Comparison of ENCODE assay signal across 13 mouse cellular contexts in the genomic region with DNA sequence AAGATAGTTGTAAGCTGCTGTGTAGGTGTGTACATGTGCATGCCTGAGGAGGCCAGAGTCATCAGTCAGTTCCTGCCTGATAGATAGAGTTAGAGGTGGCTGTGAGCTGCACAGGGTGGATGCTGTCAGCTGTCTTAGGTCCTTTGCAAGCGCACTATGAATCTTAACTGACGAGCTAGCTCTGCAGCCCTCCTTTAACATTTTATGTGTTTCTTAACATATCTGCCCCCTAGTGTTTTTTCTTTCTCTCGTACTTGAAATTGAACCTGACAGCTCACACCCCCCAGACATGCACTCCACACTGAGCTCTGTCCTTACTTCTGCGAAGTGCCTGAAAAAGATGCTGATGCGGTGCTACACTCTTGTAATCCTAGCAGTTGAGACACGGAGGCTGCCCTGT. TPM values are rescaled to one million over a fixed set of nuclear protein-coding genes. Genes with fewer than 3 reads are reported as not detected.
DNase-seq lines count a peak whose midpoint lies in the region; ATAC-seq and TF ChIP-seq lines count a peak whose summit lies in the region.
"Had no signal": no experiment of that assay in that cellular context is flagged by ENCODE, and none has a peak within 500 bp of the region (broad histone marks: within the 10 kb centered on the region; RNA-seq: fewer than 3 reads in every experiment).

No protein-coding gene starts in this region.

- H3K27me3 ChIP-seq in kidney, postnatal 0 days (ENCODE audit: insufficient read depth, low read length): no peaks in the 10 kb centered on the region

- H3K4me2 ChIP-seq in kidney, postnatal 0 days (ENCODE audit: low read length): no peak overlapping the region

- WGBS in kidney, postnatal 0 days: 29% methylated on average over 6 of the region's 6 CpGs

- peak; percentile 51 for DNase-seq in cerebellum, adult 9-10 months
- no peak for DNase-seq in cerebellum, postnatal 14 days
- peak; percentile 57 for DNase-seq in kidney, postnatal 0 days (ENCODE audit: low spot score)
- no peak for DNase-seq in kidney, adult 8-10 months
- no peak for DNase-seq in kidney, postnatal 14 days
- DNase-seq in adrenal gland, postnatal 25 days: no peak
- DNase-seq: cerebellum, postnatal 10 days; gastrocnemius, postnatal 14 days; heart, postnatal 14 days; kidney, postnatal 10 days; lung, adult 2 months had no signal

- no peaks in the 10 kb centered on the region for H3K9me3 ChIP-seq in kidney, postnatal 0 days (replicated peaks; ENCODE audit: low read length)

- peak; percentile 24 for TF ChIP-seq CTCF in kidney, postnatal 0 days (IDR thresholded peaks at IDR 0.05; ENCODE audit: low read depth)

- H3K4me3 ChIP-seq in kidney, postnatal 0 days (replicated peaks; ENCODE audit: low read depth, low read length): no peak overlapping the region

- no peak overlapping the region for H3K27ac ChIP-seq in kidney, postnatal 0 days

- no peak for ATAC-seq in kidney, postnatal 0 days (replicated peaks; ENCODE audit: low FRiP score, low read depth)
- ATAC-seq in CD4-positive, CD25-positive, alpha-beta regulatory T cell, adult 4 months: peak; percentile 6
- 0 out of 2 replicates have a peak, but pooled peaks have one; percentile 15 for ATAC-seq in megakaryocyte-erythroid progenitor cell, adult 5-6 weeks (replicated peaks; ENCODE audit: low FRiP score, low TSS enrichment, poor library complexity, severe bottlenecking)

- H3K4me1 ChIP-seq in kidney, postnatal 0 days (replicated peaks; ENCODE audit: insufficient read depth, low read length): no peaks in the 10 kb centered on the region; the same call in 1 of the 2 replicates

- no peak overlapping the region for H3K9ac ChIP-seq in kidney, postnatal 0 days (ENCODE audit: low read depth, low read length)

- H3K36me3 ChIP-seq in kidney, postnatal 0 days (ENCODE audit: insufficient read depth, low read length): no peaks in the 10 kb centered on the region

RNA-seq across cellular contexts. Expression of a gene that starts 18.6 kb away (rescaled TPM):
- 8.8 and 9.8 TPM in 2 replicates for polyA plus RNA-seq in kidney, postnatal 0 days (2015; fragmentation: Nextera tagmentation; extraction: Ambion mirVana)
- polyA plus RNA-seq in CD4-positive, CD25-positive, alpha-beta regulatory T cell, adult 4 months (2017; shearing (Covaris generic)): 10 to 100 TPM; 14.9 to 19.1 TPM
- 45.8 and 57.1 TPM in 2 replicates for total RNA-seq in megakaryocyte-erythroid progenitor cell, adult 5-6 weeks (2014; fragmentation: Nextera tagmentation)
- total RNA-seq in megakaryocyte-erythroid progenitor cell, adult 5-6 weeks (2017): 82.8 and 85.8 TPM in 2 replicates
- total RNA-seq in adrenal gland, postnatal 25 days (2021): 23.7 and 26.5 TPM in 2 replicates

RNA-seq across cellular contexts. Expression of a gene that starts 54.9 kb away (rescaled TPM):
- polyA plus RNA-seq in kidney, postnatal 0 days (2015; fragmentation: Nextera tagmentation; extraction: Ambion mirVana): 8.9 and 11.2 TPM in 2 replicates
- 10 to 100 TPM; 28.3 to 32.5 TPM for polyA plus RNA-seq in CD4-positive, CD25-positive, alpha-beta regulatory T cell, adult 4 months (2017; shearing (Covaris generic))
- total RNA-seq in megakaryocyte-erythroid progenitor cell, adult 5-6 weeks (2014; fragmentation: Nextera tagmentation): 1.9 TPM in 1 of 2 replicates, not detected in the other
- 2.1 TPM in 1 of 2 replicates, not detected in the other for total RNA-seq in megakaryocyte-erythroid progenitor cell, adult 5-6 weeks (2017)
- 0.79 TPM in 1 of 2 replicates, not detected in the other for total RNA-seq in adrenal gland, postnatal 25 days (2021)

Comparison
In these comparisons a context has a peak if more than half of its experiments do, and no peak if none do; other contexts are left out.
1. DNase-seq: peak in cerebellum, adult 9-10 months (single experiment) and kidney, postnatal 0 days (single experiment); none in cerebellum, postnatal 14 days (0 of 2), kidney, adult 8-10 months (0 of 2), kidney, postnatal 14 days (single experiment) and adrenal gland, postnatal 25 days (single experiment).